Mouse (Mus musculus): ENCODE data around the gene Astl.

Astl gene

GRCm38 (mm10) chr2:127324456-127324855 is 14.0 kb upstream of the Astl start:
- DNase-seq (ENCODE audit: low spot score in 2 of 2) = no peak

- DNase-seq (ENCODE audit: low spot score in 2 of 2) = no peak
Observed at GRCm38 (mm10) chr2:127328090-127328851, 10.2 kb upstream of the Astl start.

- no peak for DNase-seq (ENCODE audit: low spot score in 2 of 2)
Observed at GRCm38 (mm10) chr2:127332807-127333570, 5.5 kb upstream of the Astl start.

GRCm38 (mm10) chr2:127333945-127334603 is 4.4 kb upstream of the Astl start:
- no peak for DNase-seq (ENCODE audit: low spot score in 2 of 2)

GRCm38 (mm10) chr2:127335078-127335541 is 3.3 kb upstream of the Astl start:
- no peak for DNase-seq (ENCODE audit: low spot score in 2 of 2)

GRCm38 (mm10) chr2:127335767-127336496 is 2.5 kb upstream of the Astl start, which contains the start of gene Dusp2:
Dusp2 (plus strand) TSS chr2:127336159.
- peak; percentile 51 to 59 for DNase-seq (ENCODE audit: low spot score in 2 of 2)

GRCm38 (mm10) chr2:127336497-127336832 is 2.0 kb upstream of the Astl start:
- DNase-seq (ENCODE audit: low spot score in 2 of 2) = peak in 1 of 2 experiments; percentile 9

- DNase-seq (ENCODE audit: low spot score in 2 of 2) = no peak
Observed at GRCm38 (mm10) chr2:127336885-127337284, 1.6 kb upstream of the Astl start.

GRCm38 (mm10) chr2:127337531-127337930 is 908 bp upstream of the Astl start:
- no peak for DNase-seq (ENCODE audit: low spot score in 2 of 2)

- no peak for DNase-seq (ENCODE audit: low spot score in 2 of 2)
Observed at GRCm38 (mm10) chr2:127338012-127338411, 427 bp upstream of the Astl start.

GRCm38 (mm10) chr2:127338833-127339232 is 394 bp downstream of the Astl start:
- DNase-seq (ENCODE audit: low spot score in 2 of 2) = no peak

GRCm38 (mm10) chr2:127339262-127339661 is 823 bp downstream of the Astl start:
- no peak for DNase-seq (ENCODE audit: low spot score in 2 of 2)

GRCm38 (mm10) chr2:127341159-127341558 is 2.7 kb downstream of the Astl start:
- DNase-seq (ENCODE audit: low spot score in 2 of 2) = peak in 1 of 2 experiments; percentile 11

GRCm38 (mm10) chr2:127346334-127346733 is 7.9 kb downstream of the Astl start:
- DNase-seq (ENCODE audit: low spot score in 2 of 2) = no peak

- DNase-seq (ENCODE audit: low spot score in 2 of 2) = no peak
Observed at GRCm38 (mm10) chr2:127347147-127347985, 8.9 kb downstream of the Astl start.

- no peak for DNase-seq (ENCODE audit: low spot score in 2 of 2)
Observed at GRCm38 (mm10) chr2:127353881-127354280, 15.4 kb downstream of the Astl start.

GRCm38 (mm10) chr2:127362459-127363281 is 24.2 kb downstream of the Astl start, which contains the start of gene Adra2b:
Adra2b (plus strand) TSS chr2:127363208.
- DNase-seq (ENCODE audit: low spot score in 2 of 2) = peak; percentile 52 to 77

GRCm38 (mm10) chr2:127363282-127363652 is 24.8 kb downstream of the Astl start:
- DNase-seq (ENCODE audit: low spot score in 2 of 2) = no peak

GRCm38 (mm10) chr2:127363696-127364095 is 25.3 kb downstream of the Astl start:
- DNase-seq (ENCODE audit: low spot score in 2 of 2) = no peak

GRCm38 (mm10) chr2:127364452-127364851 is 26.0 kb downstream of the Astl start:
- no peak for DNase-seq (ENCODE audit: low spot score in 2 of 2)

Data from urinary bladder, adult 18-20 months (tissue).